Mouse (Mus musculus) retina, postnatal 1 day (tissue): ENCODE data around the gene Arntl2.
A peak's percentile ranks its signal among the peaks of the same experiment; 100 is the strongest.
"Not testable (repeated sequence)": the region's sequence is repeated elsewhere in the genome, so short reads cannot be mapped to it uniquely, and the experiment has no call there.

Source experiments
- DNase-seq: peaks from one replicate; pipeline ENCODE4 v3.0.0-alpha.2; 2012

Arntl2 gene

DNA sequence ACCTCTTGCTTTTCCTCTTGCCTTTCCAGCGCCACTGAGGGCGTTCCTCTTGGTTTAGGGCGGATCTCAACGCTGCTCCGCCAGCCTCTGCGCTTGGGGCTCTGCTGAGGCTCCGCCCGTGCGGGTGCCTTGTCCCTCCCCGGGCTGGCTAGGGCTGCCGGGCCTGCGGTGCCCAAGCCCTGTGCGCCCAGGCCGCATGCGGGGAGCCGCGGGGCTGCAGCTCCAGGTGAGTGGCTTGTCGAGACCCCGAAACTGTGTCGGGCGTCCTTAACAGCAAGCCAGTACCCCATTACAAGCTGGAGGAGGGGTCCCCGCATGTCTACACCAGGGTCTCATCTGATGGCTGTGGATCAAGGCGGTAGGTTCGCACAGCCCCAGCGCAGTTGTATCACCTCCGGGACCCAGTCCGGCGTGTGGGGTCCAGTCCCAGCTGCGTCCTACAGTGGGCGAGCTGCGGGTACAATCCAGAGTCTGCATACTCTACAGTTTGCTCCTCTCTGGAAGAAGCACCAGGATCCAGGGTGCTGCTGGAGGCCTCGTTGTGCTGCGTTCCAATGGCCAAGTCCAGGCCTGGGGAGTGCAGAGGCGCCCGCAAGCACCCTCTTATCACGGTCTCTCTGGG, at the start of gene Arntl2:
TSS of gene Arntl2 (plus strand) at position 132 of the 622 bp plus-strand sequence.
- peak; percentile 77 for DNase-seq

DNA sequence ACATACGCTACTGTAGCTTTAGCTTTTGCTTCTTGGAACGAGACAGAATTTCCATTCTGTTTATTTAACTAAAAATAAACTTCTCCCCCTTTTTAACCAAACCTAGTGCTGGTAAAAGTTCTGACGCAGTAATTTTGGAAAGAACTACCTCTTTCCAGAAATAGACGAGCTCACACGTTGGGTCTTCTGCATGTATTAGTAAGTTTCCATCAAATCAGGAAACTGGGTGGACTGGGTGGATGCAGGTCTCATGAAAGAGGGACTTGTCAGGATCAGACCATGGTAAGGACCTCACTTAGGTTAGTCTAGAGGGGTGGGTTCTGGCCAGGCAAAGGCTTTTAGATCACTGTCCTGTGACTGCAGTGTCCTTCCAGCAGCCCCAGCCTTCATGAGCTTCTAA, 49.3 kb upstream of the Arntl2 start:
- DNase-seq: no peak

DNA sequence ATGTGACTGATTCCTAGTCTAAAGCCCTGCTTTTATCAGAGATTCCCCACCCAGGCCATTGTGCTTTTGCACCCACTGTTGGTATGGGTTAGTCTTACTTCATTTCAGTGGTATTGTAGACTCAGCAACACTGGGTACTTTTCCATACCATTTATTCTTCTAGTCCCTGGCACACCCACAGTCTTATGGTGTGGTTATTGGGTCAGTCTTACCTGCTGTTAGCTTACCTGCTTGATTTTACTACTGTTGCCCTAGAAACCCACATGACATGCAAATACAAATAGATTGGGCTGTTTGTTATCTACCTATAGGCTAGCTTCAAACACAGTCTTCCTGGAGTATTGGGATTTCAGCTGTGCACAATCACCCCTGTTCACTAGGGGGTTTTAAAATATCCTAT, 48.8 kb upstream of the Arntl2 start:
- DNase-seq: no peak

GRCm38 (mm10) chr6:146748271-146748670, 47.6 kb upstream of the Arntl2 start:
- DNase-seq: no peak

GRCm38 (mm10) chr6:146751671-146752070, 44.2 kb upstream of the Arntl2 start:
- DNase-seq: peak; percentile 17

DNA sequence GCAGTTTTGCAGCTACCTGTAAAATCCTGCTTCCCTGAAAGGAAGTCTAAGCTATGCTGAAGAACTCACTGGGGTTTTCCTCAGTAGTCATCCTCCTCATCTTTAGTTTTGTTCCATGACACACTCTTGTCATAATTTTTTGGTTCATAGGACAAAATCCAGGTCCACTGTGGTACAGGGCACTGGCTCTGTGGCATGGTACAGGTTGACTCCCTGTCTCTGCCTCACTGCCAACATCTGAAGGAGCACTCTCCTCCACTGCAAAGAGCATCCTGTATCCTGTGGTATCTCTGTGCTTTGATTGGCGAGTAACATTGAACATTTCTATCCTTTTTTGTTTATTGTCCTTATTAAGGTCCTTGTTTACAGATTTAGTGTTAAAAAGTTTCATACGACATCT, 43.7 kb upstream of the Arntl2 start:
- no peak for DNase-seq

GRCm38 (mm10) chr6:146752612-146753011, 43.2 kb upstream of the Arntl2 start:
- DNase-seq: peak; percentile 26

- no peak for DNase-seq
These were observed 42.2 kb upstream of the Arntl2 start for GRCm38 (mm10) chr6:146753560-146754160.

GRCm38 (mm10) chr6:146755136-146755535, 40.7 kb upstream of the Arntl2 start:
- DNase-seq: no peak

GRCm38 (mm10) chr6:146755679-146756078, 40.2 kb upstream of the Arntl2 start:
- no peak for DNase-seq

GRCm38 (mm10) chr6:146759027-146759426, 36.8 kb upstream of the Arntl2 start:
- no peak for DNase-seq

DNA sequence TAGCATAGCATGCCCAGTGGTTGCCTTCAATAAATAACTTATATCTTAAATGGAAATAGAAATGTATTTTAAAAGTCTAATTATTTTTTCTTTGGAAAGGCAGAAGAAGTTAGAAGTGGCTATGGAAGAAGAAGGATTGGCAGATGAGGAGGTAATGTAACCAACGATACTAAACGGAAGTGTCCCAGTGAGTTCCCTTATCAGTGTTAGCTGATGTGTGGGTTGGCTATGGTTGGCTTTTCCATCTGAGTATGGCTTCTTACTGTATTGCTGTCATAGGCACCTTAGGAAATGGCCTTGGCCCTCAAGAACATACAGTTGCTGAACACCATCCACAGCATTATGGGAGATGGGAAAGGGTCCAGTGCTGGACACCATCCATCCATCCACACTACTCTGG, 35.8 kb upstream of the Arntl2 start:
- no peak for DNase-seq

DNA sequence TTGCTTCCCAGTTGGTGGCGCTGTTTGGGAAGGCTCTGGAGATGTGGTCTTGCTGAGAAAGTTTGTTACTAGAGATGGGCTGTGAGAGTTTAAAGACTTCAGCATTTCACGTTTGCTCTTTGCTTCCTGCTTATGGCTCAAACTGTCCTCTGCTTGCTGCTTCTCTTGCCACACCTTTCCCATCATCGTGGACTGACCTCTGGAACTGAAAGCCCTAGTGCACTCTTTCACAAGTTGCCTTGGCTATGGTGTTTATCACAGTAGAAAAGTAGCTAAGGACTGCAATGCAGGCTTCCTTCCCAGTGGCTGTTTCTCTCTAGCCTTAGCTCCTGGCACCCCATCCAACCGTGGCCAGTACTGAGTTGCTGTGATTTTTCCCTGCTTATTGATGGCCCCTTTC, 35.1 kb upstream of the Arntl2 start:
- no peak for DNase-seq

DNA sequence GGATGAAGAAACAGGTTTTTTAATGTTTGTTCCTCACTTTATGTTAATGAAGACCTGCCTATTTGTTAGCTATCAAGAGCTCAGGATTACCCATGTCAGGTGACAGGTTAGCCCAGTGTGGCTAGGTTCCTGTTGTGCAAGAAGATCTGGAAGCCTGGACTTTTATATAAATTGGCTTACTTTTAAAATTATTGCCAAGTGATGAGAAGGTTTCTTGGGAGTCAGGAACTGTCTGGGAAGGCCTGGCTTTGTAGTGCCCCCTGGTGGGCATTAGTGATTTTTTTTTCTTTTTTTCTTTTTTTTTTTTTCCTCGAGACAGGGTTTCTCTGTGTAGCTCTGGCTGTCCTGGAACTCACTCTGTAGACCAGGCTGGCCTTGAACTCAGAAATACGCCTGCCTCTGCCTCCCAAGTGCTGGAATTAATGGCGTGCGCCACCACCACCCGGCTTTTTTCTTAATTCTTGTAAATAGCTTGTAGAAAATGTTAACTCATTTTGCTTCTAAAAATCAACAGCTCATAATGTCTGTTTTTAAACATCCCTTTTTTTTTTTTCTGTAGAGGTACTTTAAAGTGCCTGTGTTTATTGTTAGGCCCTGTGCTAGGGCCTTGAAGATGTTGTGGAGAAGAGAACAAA, 33.5 kb upstream of the Arntl2 start:
- DNase-seq: peak; percentile 64

DNA sequence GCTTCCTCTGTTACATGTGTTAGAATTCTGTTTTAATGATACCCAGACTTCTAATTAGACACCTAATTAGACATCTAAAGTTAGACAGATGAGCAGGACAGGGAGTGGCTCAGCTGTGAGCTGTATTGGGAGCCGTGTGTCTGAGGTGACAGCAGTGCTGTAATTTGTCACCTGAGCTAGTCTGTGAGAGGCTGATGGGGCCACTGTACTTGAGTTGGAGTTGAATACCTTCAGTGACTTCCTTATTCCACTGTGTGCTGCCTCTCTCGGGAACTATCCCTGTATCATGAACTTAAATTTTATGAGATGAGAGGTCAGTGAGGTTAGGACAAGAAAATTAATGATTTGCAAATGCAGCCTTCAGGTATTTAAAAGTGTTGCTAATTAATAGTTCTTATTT, 31.3 kb upstream of the Arntl2 start:
- no peak for DNase-seq

DNA sequence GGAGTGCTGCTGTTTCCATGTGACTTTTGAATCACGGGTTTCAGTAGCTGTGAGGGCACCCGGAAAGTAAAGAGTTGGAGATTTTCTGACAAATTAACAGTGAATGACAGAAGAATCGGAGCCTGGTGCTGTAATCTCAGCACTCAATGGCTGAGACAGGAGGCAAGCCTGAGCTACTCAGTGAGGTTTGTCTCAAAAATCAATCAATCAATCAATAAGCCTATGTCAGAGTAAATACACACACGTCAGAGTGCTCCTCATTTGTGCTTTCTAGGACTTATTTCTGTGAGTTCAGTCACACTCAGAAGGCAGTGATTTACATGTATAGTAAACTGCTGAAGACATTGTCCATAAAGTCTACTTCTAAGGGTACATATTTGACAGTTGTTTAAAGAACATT, 30.6 kb upstream of the Arntl2 start:
- DNase-seq: no peak

GRCm38 (mm10) chr6:146768813-146769404, 26.9 kb upstream of the Arntl2 start:
- no peak for DNase-seq

- no peak for DNase-seq
These were observed 25.7 kb upstream of the Arntl2 start for GRCm38 (mm10) chr6:146770005-146770745.

DNA sequence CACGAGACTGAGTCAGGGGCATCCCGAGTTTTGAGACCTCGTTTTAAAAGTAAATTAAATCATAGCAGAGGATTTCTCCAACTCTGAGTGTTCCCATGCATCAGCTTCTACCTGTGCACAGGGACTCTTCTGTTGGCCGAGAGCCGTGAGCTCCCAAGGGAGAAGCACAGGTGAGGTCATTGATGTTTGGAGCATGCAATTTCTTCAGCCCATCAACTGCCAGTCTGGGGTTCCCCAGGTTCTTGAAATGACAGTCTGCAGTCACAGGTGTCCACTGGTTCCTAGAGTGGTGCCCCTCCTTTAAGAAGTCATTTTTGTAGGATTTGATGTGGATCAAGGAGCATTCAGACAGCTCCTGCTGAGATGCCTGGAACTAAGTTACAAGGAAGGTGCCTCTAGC, 25.0 kb upstream of the Arntl2 start:
- no peak for DNase-seq

- not testable (repeated sequence) for DNase-seq
These were observed 20.0 kb upstream of the Arntl2 start for GRCm38 (mm10) chr6:146775864-146776263.

DNA sequence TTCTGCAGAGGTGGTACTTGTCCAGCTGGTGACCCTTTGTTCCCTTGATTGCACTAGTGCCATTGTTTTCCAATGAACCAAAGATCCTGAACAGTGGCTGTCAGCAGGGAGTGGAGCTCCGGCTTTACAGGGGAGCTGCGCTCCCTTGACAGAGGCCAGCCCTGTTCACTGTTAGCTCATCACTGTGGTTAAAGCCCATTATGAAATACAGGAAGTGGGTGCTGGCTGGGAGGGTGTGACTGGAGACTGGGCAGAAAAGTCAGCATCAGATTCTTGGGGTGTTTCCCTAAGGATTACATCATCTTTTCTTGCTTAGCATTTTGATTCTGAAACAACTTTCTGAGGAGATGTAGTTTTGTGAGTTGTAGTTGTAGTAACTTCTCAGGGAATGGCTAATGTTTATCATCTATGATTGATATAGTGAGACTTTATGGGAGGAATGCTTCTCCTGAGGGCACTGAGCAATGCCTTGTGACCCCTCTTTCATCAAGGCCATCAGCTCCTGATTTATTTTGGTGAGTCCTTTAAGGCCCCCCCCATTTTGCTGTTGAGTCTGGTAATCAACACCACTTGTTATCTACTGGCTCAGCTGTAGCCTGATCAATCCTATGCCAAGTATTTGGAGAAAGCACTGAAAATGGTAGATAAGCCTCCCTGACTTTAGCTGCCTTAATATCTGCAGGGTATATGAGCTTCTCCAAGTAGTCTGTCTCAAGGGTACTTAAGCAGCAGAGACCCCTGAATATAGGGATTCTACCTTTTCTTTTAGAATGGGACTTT, 19.1 kb upstream of the Arntl2 start:
- peak; percentile 20 for DNase-seq

- DNase-seq: no peak
These were observed 17.8 kb upstream of the Arntl2 start for GRCm38 (mm10) chr6:146778055-146778454.

DNA sequence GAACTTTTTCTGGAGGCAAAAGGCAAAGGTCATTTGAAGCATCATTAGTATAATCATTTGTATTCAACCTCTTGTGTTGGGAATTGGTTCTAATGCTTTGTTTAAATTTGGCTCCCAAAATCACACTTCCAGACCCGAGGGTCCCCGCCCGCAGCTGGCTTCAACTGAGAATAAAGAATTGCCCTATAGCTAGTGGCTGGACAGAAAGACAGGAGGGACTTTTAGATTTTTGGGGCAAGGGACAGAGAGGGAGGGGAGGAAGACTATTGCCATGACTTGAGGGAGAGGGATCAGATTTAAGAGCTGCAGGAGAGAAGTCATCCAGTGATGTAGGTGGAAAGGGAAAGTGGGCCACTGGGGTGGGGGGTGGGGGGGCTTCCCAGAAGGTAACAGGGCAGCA, 14.3 kb upstream of the Arntl2 start:
- DNase-seq: no peak
